Mouse (Mus musculus) cerebellum, postnatal 25 days (tissue): Measurements from ENCODE around the gene Trdmt1.
"Not testable (repeated sequence)": the region's sequence is repeated elsewhere in the genome, so short reads cannot be mapped to it uniquely, and the experiment has no call there.

Experiments
- DNase-seq, 2 experiments: peaks; one replicate each; pipeline ENCODE4 v3.0.0; 2021; ENCODE audit warnings: mixed read lengths in 2 of 2

The Trdmt1 gene

GRCm38 (mm10) chr2:13544193-13544824 is at the start of gene Trdmt1:
TSS of gene Trdmt1 (minus strand) at chr2:13544668.
- DNase-seq, result peak; percentile 84

DNA sequence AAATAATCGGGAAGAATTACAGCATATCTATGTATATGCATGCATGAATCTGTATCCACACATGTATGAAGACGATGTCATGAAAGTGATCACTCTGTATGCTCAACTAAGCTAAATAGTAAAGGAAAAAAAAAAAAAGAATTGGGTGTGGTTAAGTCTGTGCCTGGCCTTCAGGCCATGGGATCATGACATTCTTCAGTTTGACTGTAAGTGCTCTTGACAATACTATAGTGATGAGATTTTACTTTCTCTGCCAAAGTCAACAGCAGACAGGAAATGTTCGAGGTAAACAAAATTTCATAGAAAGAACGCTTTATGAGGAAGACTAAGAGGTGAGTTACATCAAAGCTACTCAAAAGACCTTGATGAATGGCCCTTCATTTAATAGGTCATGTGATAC is 48.9 kb upstream of the Trdmt1 start:
- DNase-seq, result no peak

- DNase-seq, result not testable (repeated sequence)
Observed at GRCm38 (mm10) chr2:13583746-13584145, 39.3 kb upstream of the Trdmt1 start.

DNA sequence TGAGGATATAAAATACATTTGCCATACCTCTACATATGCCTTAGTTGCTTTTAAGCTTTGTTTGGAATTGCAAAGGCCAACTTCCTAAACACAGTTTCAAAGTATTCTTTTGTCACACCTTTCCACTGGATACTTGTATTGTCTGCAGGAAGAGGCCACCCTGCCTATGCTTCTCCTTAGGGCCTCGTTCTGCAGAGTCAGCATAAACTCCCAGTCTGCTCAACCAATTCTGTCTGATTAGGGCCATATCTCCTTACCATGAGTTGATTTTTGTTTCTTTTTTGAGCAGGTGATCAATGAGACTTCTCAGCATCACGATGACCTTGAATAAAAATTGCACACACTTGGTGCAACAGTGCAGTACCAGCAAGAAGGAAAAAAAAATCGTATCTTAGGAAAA is 37.7 kb upstream of the Trdmt1 start:
- no peak for DNase-seq

DNA sequence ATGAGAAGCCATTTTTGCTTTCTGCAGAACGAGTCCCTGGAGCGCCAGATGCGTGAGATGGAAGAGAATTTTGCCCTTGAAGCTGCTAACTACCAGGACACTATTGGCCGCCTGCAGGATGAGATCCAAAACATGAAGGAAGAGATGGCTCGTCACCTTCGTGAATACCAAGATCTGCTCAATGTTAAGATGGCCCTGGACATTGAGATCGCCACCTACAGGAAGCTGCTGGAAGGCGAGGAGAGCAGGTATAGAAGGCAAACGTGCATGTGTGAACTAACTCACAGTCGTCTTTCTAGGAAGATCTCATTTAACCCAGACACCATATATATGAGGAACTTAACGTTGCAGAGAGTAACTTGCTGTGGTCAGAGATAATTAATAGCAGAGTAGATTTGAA is 35.5 kb upstream of the Trdmt1 start:
- peak; percentile 8 to 17 for DNase-seq

- peak in 1 of 2 experiments; percentile 10 for DNase-seq
Observed at GRCm38 (mm10) chr2:13579315-13579714, 34.8 kb upstream of the Trdmt1 start.

GRCm38 (mm10) chr2:13578473-13579152 is 34.1 kb upstream of the Trdmt1 start:
- peak; percentile 60 to 68 for DNase-seq

DNA sequence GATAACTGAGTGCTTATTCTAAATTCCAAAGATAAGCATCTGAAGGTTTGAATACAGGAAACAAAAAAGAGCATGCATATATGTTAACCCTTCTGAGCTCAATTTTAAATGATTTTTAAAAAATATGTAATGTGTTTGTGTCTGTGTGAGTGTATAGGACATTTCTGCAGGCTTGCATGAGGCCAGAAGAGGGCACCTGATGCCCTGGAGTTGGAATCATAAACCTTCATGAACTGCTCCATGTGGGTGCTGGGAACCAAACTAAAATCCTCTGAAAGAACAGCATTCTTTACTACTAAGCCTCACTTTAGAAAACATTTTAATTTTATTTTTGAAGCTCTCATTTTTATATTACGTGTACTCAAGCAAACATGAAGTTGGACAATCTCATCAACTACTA is 32.9 kb upstream of the Trdmt1 start:
- no peak for DNase-seq

DNA sequence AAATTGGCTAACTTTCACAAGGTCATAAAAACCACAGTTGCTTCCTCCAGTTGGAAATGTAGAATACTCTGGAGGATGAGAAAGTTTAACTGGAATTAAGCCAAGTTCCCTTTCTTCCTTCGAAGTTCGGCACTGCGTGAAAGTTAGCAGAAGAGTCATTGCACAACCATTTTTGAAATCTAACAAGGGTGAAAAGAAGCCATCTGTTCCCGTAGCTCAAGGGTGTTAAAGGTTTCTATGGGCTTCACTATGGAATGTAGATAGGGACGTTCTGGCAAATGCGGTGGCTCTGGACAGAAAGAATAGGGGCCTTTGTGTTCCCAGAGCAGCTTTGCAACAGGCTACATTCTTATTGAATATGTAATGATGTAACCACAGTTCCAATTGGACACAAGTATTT is 31.5 kb upstream of the Trdmt1 start:
- peak in 1 of 2 experiments; percentile 5 for DNase-seq

DNA sequence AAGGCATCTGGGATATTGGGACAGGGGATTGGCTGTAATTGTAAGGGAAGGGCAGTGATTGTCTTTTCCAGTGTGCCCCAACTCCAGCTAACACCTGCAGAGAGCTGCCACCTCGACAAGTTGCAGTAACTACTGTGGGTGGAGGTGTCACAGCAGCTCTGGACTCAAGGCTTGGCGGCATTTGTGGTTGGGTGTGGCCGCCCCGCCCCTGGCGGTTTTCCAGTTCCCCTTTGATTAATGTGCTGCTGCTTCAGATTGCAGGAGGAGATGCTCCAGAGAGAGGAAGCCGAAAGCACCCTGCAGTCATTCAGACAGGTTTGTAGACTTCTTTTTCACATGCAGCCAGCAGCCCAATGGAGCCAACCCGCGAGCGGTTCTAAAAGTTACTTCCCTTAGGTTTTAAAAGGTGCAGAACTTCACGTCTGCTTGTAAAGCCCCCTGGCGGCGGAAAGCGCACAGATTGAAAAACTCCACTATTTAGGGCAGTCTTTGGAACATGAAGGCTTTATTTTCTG is 30.9 kb upstream of the Trdmt1 start:
- peak; percentile 55 to 71 for DNase-seq

- DNase-seq, result peak in 1 of 2 experiments; percentile 29
Observed at GRCm38 (mm10) chr2:13574801-13575150, 30.3 kb upstream of the Trdmt1 start.

DNA sequence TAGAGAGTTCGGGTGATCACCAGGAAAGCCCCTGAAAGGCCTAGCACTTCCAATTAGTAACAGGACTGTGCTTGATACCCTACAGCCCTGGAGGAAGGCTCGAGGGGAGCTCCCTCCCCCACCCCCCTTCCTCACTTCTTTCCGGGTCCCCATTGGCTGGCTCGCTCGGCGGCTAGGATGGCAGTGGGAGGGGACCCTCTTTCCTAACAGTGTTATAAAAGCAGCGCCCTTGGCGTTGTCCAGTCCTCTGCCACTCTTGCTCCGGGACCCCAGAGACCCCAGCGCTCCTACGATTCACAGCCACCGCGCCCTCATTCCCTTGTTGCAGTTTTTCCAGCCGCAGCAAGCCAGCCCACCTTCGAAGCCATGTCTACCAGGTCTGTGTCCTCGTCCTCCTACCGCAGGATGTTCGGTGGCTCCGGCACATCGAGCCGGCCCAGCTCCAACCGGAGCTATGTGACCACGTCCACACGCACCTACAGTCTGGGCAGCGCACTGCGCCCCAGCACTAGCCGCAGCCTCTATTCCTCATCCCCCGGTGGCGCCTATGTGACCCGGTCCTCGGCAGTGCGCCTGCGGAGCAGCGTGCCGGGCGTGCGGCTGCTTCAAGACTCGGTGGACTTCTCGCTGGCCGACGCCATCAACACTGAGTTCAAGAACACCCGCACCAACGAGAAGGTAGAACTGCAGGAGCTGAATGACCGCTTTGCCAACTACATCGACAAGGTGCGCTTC is 29.8 kb upstream of the Trdmt1 start:
- peak; percentile 47 to 56 for DNase-seq

- DNase-seq, result peak; percentile 38 to 71
Observed at GRCm38 (mm10) chr2:13573408-13574065, 29.1 kb upstream of the Trdmt1 start, which contains the start of gene Vim. TSS of gene Vim (plus strand) at chr2:13573927.

DNA sequence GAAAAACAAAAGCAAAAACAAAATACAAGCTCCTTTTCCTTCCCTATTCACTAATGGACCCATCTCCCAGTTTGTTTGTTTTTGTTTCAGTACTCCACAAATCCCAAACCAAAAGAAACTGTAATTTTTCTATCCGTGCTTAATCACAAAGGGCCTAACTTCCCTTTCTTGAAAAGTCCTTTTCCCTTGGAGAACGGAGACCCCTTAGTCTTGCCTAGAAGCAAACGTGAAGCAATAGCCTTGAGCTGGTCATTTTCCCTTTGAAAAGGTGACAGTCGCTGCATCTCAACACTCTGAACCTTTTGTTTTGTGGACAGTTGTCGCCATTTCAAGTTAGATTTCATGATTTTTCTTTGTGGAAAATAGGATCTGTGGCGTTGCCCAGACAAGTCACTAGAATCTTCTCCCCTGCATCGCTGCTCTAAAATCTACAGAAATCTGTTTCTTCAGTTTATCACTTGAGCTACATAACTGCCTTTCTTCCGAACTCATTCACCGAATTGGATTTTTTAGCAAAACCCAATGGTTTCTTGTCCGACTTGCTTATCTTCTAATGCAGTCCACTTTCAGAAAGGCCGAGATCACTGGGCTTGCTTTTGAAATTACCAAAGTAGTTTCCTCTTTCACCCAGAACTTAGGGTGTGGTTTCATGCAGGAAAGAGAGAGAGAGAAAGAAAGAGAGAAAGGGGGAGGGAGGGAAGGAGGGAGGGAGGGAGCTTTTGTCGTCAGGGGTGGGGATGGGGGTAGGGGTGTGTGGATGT is 28.4 kb upstream of the Trdmt1 start:
- no peak for DNase-seq

DNA sequence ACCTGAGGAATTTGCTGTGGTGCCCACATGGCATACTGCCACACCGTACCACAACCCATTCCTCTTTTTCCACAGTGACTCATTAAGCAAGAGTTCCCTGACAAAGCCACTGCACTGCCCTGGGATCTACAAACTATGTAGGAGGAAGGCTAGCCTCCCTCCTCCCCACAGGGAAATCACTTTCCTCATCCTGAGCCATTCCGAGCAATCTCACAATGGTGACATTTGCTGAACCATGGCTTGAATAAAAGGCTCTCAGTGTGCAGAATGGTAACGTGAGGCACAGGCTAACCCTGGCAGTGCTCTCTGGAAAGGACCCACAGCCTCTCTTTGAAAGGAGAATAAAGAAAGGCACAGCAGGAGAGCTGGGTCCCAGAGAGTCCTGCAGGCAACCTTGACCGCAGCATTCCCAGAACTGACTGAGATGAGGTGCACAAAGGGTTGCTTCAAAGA is 27.7 kb upstream of the Trdmt1 start:
- DNase-seq, result no peak

GRCm38 (mm10) chr2:13570122-13570521 is 25.7 kb upstream of the Trdmt1 start:
- DNase-seq, result no peak

- DNase-seq, result no peak
Observed at GRCm38 (mm10) chr2:13560396-13560795, 15.9 kb upstream of the Trdmt1 start.

DNA sequence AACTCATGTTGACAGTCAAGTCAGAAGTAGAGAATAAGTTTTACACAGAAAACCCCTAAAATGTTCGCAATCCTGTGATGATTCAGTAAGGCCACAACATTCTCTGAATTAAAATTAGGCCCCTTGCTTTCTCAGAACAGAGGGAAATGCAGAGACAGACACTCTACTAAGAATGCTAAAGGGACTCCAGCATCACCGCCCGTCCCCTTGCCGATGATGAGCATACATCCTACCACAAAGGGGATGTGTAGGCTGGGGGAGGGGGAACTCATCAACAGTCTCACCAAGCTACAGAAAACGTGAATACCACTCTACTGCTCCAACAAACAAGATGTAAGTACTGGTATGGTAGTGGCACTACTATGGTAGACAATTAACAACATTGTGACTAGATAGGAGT is 15.3 kb upstream of the Trdmt1 start:
- DNase-seq, result no peak

GRCm38 (mm10) chr2:13559303-13559702 is 14.8 kb upstream of the Trdmt1 start:
- no peak for DNase-seq

DNA sequence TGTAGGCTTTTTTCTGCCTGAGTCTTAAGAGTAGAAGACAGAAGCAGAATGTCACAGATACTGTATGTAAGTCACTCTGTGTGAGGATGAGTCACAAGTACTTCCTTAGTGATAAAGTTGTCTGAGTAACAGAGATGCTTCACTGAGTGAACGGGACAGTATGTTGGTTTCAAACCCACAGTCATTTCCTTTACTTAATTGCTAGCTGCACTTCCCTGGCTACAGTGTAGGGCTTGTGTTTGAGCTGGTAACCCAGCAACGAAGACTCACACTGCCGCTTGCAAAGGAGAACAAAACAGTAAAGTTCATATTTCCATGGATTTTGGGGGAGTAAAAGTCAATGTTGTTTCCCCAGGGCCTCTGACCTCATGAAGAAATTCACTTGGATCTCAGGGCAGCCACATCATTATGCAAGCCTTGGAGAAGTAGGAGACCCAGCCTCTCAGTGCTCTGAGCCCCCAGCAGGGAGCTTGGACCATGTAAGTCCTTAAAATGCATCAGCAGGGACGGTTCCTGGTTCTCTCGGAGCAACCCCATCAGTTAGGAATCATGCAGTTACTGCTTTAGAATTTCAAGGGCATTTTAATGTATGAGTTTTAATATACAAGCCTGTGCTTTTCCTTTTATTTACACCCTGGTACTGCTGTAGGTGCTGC is 14.3 kb upstream of the Trdmt1 start:
- no peak for DNase-seq

DNA sequence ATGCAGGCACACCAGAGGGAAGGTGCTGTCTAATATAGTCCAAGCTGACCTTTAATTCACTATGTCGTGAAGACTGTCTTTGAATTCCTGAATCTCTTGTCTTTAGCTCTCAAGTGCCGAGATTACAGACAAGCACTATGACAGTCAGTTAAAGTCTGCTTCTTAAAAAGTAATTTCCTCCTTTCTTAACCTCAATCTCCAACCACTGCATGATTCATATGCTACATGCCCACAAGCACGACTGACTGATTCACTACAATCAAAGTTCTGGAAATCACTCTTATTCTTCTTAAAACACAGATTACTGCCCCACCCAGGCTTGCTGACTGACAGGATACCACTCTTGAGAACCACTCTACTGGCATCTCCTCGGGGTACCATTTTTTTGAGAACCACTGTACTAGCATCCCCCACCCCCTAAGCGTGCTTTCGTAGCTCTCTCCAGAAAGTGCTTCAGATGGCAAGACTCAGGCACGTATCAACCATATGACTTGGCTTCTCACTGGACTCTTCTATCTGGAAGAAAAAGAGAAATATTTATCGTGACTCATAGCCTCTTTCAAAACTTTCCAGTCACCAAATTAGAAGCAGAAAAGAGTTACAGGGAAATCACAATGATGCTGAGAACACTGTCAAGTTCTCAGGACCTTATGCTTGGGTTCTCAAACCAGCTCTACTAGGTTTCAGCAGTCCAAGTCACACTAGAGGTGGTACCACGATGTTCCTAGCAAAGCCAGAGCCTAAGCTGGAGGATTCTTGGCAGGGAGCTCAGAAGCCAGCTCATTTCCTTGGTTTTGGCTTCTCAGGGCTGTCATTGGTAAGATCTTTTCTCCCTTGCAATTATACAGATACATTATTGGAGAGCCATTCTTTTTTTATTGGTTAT is 12.9 kb upstream of the Trdmt1 start:
- DNase-seq, result no peak
